Mouse (Mus musculus): ENCODE data around the gene Clmn. TPM values are rescaled to one million over a fixed set of nuclear protein-coding genes. Genes with fewer than 3 reads are reported as not detected.
A peak's percentile ranks its signal among the peaks of the same experiment; 100 is the strongest.
"Not testable (repeated sequence)": the region's sequence is repeated elsewhere in the genome, so short reads cannot be mapped to it uniquely, and the experiment has no call there.

Clmn gene
- polyA plus RNA-seq, 1 experiment from 2014 or later: 1.2 TPM

GRCm38 (mm10) chr12:104836230-104836629 is 28.6 kb downstream of the Clmn start:
- Histone ChIP-seq H3K27me3 (no peaks in the 10 kb centered on the region), H3K4me3 (no peak overlapping the region), H3K9ac (replicated peaks) (no peak overlapping the region), H3K36me3 (no peaks in the 10 kb centered on the region), H3K27ac (replicated peaks) (no peak overlapping the region), H3K9me3 (no peaks in the 10 kb centered on the region), H3K4me1 (0 out of 2 replicates have a peak, but pooled peaks cover 3% of the 10 kb centered on the region), H3K4me2 (replicated peaks) (no peak overlapping the region)
- WGBS: 93% methylated on average over 6 of the region's 6 CpGs
- ATAC-seq (replicated peaks): no peak

- 0 out of 2 replicates have a peak, but pooled peaks have one; percentile 36 for ATAC-seq (replicated peaks)
- H3K27ac ChIP-seq (replicated peaks): no peak overlapping the region
- H3K9ac ChIP-seq (replicated peaks): no peak overlapping the region
Measured at GRCm38 (mm10) chr12:104835369-104836094, 29.3 kb downstream of the Clmn start.

DNA sequence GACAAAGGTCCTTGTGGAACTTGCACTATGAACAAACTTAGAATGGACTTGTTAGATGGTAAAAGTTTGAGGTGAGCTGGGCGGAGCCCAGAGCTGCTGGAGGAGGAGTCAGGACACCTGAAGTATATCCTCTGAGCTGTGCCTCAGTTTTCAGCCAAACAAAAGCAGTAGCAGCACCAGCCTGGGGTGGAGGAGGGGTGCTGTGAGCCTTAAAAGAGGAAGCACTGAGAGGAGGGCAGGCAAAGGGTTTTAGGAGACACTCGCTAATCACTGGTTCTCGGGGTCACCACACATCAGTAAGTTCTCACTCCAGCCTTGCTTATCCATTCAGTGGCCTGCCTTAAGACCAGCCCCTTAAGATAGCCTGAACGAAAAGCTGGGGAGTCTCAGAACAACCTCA is 30.1 kb downstream of the Clmn start:
- 50% methylated on average over 4 of the region's 4 CpGs for whole genome bisulfite sequencing
- no peak overlapping the region for H3K4me2 ChIP-seq (replicated peaks)
- no peak overlapping the region for H3K4me3 ChIP-seq
- H3K4me1 ChIP-seq: 0 out of 2 replicates have a peak, but pooled peaks cover 3% of the 10 kb centered on the region
- H3K27ac ChIP-seq (replicated peaks): no peak overlapping the region
- no peaks in the 10 kb centered on the region for H3K27me3 ChIP-seq
- ATAC-seq (replicated peaks): no peak
- H3K9me3 ChIP-seq: no peaks in the 10 kb centered on the region
- H3K36me3 ChIP-seq: no peaks in the 10 kb centered on the region
- no peak overlapping the region for H3K9ac ChIP-seq (replicated peaks)

More at GRCm38 (mm10) chr12:104835369-104836094, 29.3 kb downstream of the Clmn start:
- no peak overlapping the region for H3K4me3 ChIP-seq
- H3K27me3 ChIP-seq: no peaks in the 10 kb centered on the region
- H3K36me3 ChIP-seq: no peaks in the 10 kb centered on the region
- 74% methylated on average over 19 of the region's 19 CpGs for WGBS
- no peak overlapping the region for H3K4me2 ChIP-seq (replicated peaks)
- no peaks in the 10 kb centered on the region for H3K9me3 ChIP-seq
- H3K4me1 ChIP-seq: 0 out of 2 replicates have a peak, but pooled peaks cover 3% of the 10 kb centered on the region

- Histone ChIP-seq H3K9ac (replicated peaks) (no peak overlapping the region), H3K27ac (replicated peaks) (no peak overlapping the region)
- no peak for ATAC-seq (replicated peaks)
Measured at GRCm38 (mm10) chr12:104830666-104831435, 34.0 kb downstream of the Clmn start.

DNA sequence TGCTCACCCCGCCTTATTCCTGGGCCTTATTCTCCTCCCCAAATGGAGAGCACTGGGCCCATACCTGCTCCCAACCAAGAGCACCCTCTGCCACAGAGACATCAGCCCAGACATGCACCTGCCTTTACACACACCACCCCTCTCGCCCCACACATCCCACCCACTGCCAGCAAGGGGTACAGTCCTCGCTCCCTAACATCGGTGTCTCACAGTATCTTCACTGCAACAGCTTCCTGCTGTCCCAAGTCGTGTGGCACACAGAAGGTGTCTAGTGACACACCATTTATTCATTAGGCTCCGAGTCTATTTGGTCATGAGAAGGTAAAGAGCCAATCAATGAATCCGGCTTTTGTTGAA is 34.6 kb downstream of the Clmn start:
- WGBS: 75% methylated on average over 7 of the region's 7 CpGs
- Histone ChIP-seq H3K27ac (replicated peaks) (no peak overlapping the region), H3K4me2 (replicated peaks) (no peak overlapping the region), H3K9ac (replicated peaks) (no peak overlapping the region), H3K4me3 (no peak overlapping the region), H3K27me3 (no peaks in the 10 kb centered on the region), H3K36me3 (no peaks in the 10 kb centered on the region), H3K9me3 (no peaks in the 10 kb centered on the region), H3K4me1 (peaks cover 10% of the 10 kb centered on the region)
- ATAC-seq (replicated peaks): no peak

More at GRCm38 (mm10) chr12:104830666-104831435, 34.0 kb downstream of the Clmn start:
- no peak overlapping the region for H3K4me3 ChIP-seq
- H3K36me3 ChIP-seq: no peaks in the 10 kb centered on the region
- H3K4me2 ChIP-seq (replicated peaks): no peak overlapping the region
- no peaks in the 10 kb centered on the region for H3K27me3 ChIP-seq
- 74% methylated on average over 17 of the region's 17 CpGs for WGBS
- peaks cover 9% of the 10 kb centered on the region for H3K4me1 ChIP-seq
- no peaks in the 10 kb centered on the region for H3K9me3 ChIP-seq

GRCm38 (mm10) chr12:104829596-104830282 is 35.1 kb downstream of the Clmn start:
- H3K4me2 ChIP-seq (replicated peaks): no peak overlapping the region
- no peak overlapping the region for H3K27ac ChIP-seq (replicated peaks)
- H3K27me3 ChIP-seq: no peaks in the 10 kb centered on the region
- WGBS: 36% methylated on average over 6 of the region's 6 CpGs
- H3K4me1 ChIP-seq: peaks cover 15% of the 10 kb centered on the region
- H3K9ac ChIP-seq (replicated peaks): no peak overlapping the region
- ATAC-seq (replicated peaks): no peak
- H3K9me3 ChIP-seq: no peaks in the 10 kb centered on the region
- no peaks in the 10 kb centered on the region for H3K36me3 ChIP-seq
- no peak overlapping the region for H3K4me3 ChIP-seq

DNA sequence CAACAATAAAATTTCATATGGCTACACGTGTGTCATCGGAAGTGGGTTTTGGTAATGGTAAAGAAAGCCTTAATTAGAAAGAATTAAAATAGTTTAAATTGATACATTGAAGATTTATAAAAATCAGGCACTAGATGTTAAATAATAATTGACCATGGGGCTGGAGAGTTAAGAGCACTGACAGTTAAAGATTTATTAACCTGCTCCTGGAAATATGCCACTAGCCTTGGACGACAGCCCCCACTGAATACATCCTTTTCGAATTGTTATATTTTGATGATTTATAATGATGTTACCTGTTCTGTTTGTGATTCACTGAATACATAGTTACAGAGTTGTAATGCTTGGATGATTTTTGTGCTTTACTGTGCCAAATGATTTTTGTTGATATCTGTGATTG is 35.9 kb downstream of the Clmn start:
- H3K9ac ChIP-seq (replicated peaks); ATAC-seq (replicated peaks); H3K36me3 ChIP-seq; H3K27me3 ChIP-seq; H3K9me3 ChIP-seq; H3K27ac ChIP-seq (replicated peaks); H3K4me3 ChIP-seq; H3K4me2 ChIP-seq (replicated peaks): not testable (repeated sequence)
- peaks cover 20% of the 10 kb centered on the region for H3K4me1 ChIP-seq
- 89% methylated on average over 4 of the region's 4 CpGs for WGBS

- H3K4me1 ChIP-seq: peaks cover 20% of the 10 kb centered on the region
- H3K4me2 ChIP-seq (replicated peaks): no peak overlapping the region
- peak; percentile 47 for ATAC-seq (replicated peaks)
- H3K4me3 ChIP-seq: no peak overlapping the region
- H3K9me3 ChIP-seq: no peaks in the 10 kb centered on the region
- 12% methylated on average over 6 of the region's 6 CpGs for whole genome bisulfite sequencing
- no peak overlapping the region for H3K27ac ChIP-seq (replicated peaks)
- no peaks in the 10 kb centered on the region for H3K27me3 ChIP-seq
- no peak overlapping the region for H3K9ac ChIP-seq (replicated peaks)
- no peaks in the 10 kb centered on the region for H3K36me3 ChIP-seq
Measured at GRCm38 (mm10) chr12:104827721-104828120, 37.2 kb downstream of the Clmn start.

- no peak overlapping the region for H3K4me2 ChIP-seq (replicated peaks)
- 23% methylated on average over 6 of the region's 6 CpGs for WGBS
- no peak overlapping the region for H3K27ac ChIP-seq (replicated peaks)
- H3K4me3 ChIP-seq: no peak overlapping the region
- no peaks in the 10 kb centered on the region for H3K36me3 ChIP-seq
- peaks cover 20% of the 10 kb centered on the region for H3K4me1 ChIP-seq
- H3K27me3 ChIP-seq: no peaks in the 10 kb centered on the region
- H3K9ac ChIP-seq (replicated peaks): no peak overlapping the region
- ATAC-seq (replicated peaks): no peak
- H3K9me3 ChIP-seq: no peaks in the 10 kb centered on the region
Measured at GRCm38 (mm10) chr12:104824907-104825267, 40.0 kb downstream of the Clmn start.

DNA sequence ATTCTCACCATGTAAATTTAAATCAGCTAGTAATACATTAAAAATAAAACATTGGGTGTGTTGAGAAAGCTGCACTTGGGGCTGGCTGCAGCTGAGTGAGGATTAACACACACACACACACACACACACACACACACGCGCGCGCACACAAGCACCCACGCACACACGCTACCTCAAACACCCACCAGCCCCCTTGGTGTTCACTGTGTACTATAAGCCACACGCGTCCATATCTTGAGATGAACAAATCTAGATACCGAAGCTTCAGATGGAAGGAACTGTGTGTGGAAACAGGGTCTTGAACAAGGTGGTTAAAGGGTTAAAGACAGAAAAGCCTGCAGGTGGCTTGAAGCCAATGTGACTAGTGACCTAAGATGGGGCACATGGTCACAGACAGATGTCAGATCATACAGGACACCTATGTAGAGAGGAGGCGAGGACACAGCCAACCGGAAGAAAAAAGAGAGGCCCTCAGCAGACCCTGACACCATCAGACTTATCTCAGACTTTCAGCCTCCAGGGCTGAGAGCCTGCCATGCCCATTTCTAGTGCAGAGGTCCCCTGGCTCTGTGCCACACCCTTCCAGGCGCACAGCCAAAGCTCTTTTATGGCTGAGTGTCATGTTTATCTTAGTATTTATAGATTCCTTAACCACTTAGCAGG is 40.5 kb downstream of the Clmn start:
- ATAC-seq (replicated peaks): peak; percentile 65
- Histone ChIP-seq H3K27me3 (no peaks in the 10 kb centered on the region), H3K4me1 (peaks cover 20% of the 10 kb centered on the region), H3K9ac (replicated peaks) (no peak overlapping the region), H3K27ac (replicated peaks) (no peak overlapping the region), H3K4me3 (no peak overlapping the region), H3K9me3 (no peaks in the 10 kb centered on the region), H3K36me3 (no peaks in the 10 kb centered on the region), H3K4me2 (replicated peaks) (no peak overlapping the region)
- WGBS: 70% methylated on average over 12 of the region's 12 CpGs

DNA sequence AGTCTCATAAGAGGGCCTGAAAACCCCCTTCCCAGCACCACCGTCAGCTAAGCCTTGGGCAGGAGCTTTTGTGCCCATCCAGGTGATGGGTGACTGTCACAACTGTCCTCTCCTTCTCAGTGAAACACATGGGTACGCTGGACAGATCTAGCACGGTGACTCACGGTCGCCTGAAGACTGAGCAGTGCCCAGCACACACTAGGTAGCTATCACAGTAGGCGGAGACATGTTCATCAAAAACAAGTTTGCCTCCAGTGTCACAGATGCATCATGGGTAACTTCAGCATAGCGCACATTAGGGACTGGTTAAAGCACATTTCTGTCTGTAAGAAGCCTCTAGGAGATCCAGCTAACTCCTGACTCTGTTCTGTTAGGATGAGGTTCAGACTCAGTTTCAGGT is 41.2 kb downstream of the Clmn start:
- Histone ChIP-seq H3K36me3 (no peaks in the 10 kb centered on the region), H3K9me3 (no peaks in the 10 kb centered on the region), H3K4me3 (no peak overlapping the region), H3K4me2 (replicated peaks) (no peak overlapping the region), H3K9ac (replicated peaks) (no peak overlapping the region), H3K27me3 (no peaks in the 10 kb centered on the region), H3K4me1 (peaks cover 20% of the 10 kb centered on the region), H3K27ac (replicated peaks) (no peak overlapping the region)
- 97% methylated on average over 7 of the region's 7 CpGs for WGBS
- no peak for ATAC-seq (replicated peaks)
